Mouse (Mus musculus) testis, postnatal 10 days (tissue): ENCODE measurements around the gene Hnrnpll.
"Not testable (repeated sequence)": the region's sequence is repeated elsewhere in the genome, so short reads cannot be mapped to it uniquely, and the experiment has no call there.

Experiments used
- DNase-seq: peaks from one replicate; pipeline ENCODE4 v3.0.0; 2021; ENCODE audit warnings: low spot score

Hnrnpll gene

DNA sequence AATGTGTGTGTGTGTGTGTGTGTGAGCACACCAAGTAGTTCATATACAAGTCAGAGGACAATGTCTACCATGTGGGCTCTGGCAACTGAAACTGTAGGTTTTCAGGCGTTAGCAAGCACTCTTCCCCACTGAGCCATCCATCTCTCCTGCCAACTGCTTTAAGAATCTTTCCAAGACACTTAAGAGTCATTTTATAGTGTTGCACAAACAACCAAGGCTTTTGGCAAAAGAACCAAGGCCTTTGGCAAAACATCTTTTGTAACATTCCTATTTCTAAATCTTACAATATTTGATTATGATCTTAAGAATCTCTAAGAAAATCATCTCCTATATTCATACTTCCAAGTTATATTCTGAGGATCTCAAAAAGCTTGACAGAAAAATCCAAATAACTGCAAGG lies 2.4 kb downstream of the Hnrnpll start:
- DNase-seq: no peak

DNA sequence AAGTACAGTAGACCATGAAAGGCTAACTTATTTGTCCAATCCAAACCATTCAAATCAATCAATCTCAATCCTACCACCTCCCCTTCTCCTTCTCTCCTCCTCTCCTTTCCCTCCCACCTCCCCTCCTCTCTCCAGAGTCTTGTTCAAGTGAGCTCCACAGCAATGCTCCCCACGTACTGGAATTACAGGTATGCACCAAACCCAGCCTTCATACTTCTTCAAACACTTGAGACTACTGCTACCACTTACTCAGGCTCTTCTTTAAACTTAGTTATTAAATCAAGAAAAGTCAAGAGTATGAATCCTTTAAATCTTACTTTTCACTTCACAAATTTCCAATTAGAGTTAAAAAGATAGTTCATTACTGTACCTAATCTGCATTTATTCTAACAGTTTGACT lies 3.6 kb downstream of the Hnrnpll start:
- no peak for DNase-seq

DNA sequence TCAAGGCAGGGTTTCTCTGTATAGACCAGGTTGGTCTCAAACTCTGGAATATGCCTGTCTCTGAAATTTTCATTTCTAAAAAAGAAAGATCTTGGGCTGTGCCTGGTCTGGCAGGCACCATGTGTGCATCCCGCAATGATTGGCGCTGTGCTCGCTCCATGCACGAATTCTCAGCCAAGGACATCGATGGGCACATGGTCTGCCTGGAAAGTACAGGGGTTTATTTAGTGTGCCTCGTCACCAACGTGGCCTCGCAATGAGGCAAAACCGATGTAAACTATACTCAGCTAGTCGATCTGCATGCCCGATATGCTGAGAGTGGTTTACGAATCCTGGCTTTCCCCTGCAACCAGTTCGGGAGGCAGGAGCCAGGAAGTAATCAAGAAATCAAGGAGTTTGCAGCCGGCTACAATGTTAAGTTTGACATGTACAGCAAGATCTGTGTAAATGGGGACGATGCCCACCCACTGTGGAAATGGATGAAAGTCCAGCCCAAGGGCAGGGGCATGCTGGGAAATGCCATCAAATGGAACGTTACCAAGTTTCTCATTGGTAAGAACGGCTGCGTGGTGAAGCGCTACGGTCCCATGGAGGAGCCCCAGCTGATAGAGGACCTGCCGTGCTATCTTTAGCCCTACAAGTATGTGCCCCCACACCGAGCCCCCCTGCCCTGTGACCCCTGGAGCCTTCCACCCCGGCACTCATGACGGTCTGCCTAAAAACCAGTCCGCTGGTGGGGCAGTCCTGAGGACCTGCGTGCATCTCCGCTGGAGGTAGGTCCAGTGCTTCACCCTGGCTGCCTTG lies 8.0 kb downstream of the Hnrnpll start:
- no peak for DNase-seq

DNA sequence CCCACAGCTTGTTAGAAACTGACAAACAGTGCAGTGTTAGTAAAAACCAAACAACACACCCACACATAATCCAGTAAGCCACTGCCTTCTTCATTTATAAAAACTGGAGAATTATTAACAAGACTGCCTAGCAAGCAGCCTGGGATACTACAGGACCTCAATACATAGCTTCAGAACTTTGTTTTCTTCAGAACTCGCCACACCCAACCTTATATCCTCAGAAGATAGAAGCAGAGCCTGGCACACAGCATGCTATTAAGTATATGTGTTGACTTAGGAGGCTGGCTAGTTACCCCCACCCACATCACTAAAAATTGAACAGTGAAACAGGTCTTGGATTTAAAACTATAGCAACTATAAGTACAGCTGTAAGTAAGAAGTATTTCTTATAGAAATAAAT lies 10.5 kb downstream of the Hnrnpll start:
- no peak for DNase-seq

DNA sequence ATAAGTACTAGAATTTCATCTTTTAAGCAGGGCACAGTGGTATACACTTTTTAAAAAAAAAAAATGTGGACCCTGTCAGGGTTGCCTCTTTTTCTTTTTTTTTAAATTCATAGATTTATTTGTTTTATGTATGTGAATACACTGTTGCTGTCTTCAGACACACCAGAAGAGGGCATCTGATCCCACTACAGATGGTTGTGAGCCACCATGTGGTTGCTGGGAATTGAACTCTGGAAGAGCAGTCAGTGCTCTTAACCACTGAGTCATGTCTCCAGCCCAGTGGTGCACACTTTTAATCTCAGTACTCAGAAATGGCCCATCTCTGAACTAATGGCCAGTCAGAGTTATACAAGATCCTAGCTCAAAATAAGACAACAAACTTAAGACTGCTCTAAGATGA lies 12.8 kb downstream of the Hnrnpll start:
- DNase-seq: not testable (repeated sequence)

- DNase-seq: peak; percentile 73
Observed at GRCm38 (mm10) chr17:80048230-80048629, 13.9 kb downstream of the Hnrnpll start.

- no peak for DNase-seq
Observed at GRCm38 (mm10) chr17:80041739-80042138, 20.4 kb downstream of the Hnrnpll start.

DNA sequence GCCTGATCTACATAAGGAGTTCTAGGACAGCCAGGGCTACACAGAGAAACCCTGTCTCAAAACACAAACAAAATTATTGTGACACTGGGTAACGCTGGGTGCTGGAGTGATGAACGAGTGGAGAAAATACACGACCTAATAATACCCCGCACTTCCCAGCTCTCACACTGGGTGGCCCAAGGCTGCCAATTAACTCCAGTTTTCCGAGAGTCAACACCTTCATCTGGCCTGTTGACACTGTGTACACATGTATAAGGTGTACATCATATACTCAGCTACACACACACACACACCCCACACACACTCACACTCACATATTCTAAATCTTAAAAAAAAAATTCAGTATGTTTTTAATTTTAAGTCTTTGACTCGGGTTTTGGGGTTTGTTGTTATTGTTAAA lies 33.5 kb downstream of the Hnrnpll start:
- DNase-seq: no peak

GRCm38 (mm10) chr17:80026189-80026936 lies 35.8 kb downstream of the Hnrnpll start:
- no peak for DNase-seq

GRCm38 (mm10) chr17:80022090-80022489 lies 40.0 kb downstream of the Hnrnpll start:
- no peak for DNase-seq

GRCm38 (mm10) chr17:80020495-80020894 lies 41.6 kb downstream of the Hnrnpll start:
- DNase-seq: no peak

GRCm38 (mm10) chr17:80018976-80019541 lies 43.1 kb downstream of the Hnrnpll start:
- peak; percentile 62 for DNase-seq

GRCm38 (mm10) chr17:80018239-80018975 lies 43.7 kb downstream of the Hnrnpll start:
- peak; percentile 38 for DNase-seq

DNA sequence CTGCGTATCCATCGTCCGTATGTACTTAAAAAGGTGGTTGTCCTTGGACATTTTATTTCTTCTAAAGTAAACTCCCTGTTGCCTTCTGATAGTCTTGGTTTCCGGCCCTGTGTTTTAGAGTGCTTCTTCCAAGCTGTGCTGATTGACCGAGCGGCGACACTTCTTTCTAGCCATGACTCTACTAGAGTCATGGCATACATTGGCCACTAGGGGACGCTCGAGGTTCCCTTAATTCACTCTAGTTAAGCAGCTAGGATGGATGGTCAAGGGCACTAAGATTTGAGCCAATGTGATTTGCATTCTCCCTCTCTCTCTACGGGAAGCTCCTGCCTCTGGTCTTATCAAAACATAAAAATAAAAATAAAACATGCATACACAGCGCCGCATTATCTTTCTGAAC lies 44.7 kb downstream of the Hnrnpll start:
- peak; percentile 82 for DNase-seq

DNA sequence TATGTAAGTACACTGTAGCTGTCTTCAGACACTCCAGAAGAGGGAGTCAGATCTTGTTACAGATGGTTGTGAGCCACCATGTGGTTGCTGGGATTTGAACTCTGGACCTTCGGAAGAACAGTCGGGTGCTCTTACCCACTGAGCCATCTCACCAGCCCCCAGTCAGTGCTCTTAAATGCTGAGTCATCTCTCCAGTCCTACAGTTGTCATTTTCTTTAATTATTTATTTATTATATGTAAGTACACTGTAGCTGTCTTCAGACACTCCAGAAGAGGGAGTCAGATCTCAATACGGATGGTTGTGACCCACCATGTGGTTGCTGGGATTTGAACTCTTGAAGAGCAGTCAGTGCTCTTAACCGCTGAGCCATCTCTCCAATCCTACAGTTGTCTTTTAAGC lies 45.7 kb downstream of the Hnrnpll start:
- peak; percentile 17 for DNase-seq

- peak; percentile 26 for DNase-seq
Observed at GRCm38 (mm10) chr17:80014361-80014809, 47.7 kb downstream of the Hnrnpll start.

- no peak for DNase-seq
Observed at GRCm38 (mm10) chr17:80009926-80010325, 52.2 kb downstream of the Hnrnpll start.

GRCm38 (mm10) chr17:80008847-80009246 lies 53.3 kb downstream of the Hnrnpll start:
- DNase-seq: peak; percentile 65

DNA sequence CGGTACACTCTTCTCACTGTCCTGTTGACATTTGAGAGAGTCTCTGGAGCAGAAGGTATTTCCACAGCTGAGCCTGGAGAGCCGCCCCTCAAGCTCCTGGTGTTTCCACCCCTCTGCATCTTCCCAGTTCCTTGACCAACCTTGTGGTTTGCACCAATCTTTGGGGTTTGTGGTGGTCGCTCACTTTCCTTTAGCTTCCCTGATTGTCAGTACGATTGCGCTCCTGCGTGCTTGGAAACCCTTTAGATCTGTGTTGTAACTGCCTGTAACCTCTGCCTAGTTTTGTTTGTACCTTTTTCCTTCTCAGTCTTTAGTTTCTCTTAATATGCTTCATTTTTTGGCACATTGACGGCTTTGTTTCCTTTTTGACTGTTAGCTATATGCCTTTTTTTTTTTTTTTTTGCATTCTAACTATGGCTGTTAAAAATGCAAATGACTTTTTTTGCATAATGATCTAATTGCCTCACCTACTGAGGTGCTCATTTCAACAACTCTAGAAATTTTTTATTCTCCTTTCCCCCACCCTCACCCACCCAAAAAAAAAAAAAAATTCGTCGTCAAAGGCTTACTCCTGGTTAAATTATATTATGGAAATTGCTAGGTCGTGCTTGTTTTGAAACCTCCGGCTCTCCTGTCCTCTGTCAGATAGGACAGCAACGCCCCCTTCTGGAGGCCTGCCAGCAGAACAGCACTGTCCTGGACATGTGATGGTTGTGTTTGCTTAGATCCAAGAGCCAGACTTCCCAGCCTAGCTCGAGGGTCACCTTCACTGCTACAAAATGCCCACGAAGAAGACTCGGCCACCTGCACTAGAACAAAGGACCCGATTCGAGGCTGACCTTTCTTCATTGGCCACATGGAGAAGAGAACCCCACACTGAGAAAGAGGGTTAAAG lies 57.5 kb downstream of the Hnrnpll start:
- peak; percentile 92 for DNase-seq

- DNase-seq: not testable (repeated sequence)
Observed at GRCm38 (mm10) chr17:80003851-80004250, 58.3 kb downstream of the Hnrnpll start.

GRCm38 (mm10) chr17:80002385-80002852 lies 59.7 kb downstream of the Hnrnpll start:
- DNase-seq: no peak
